Mouse (Mus musculus): ENCODE measurements at regions not wholly inside any gene's neighbourhood (a gene's known extent, or its start where the extent isn't known, plus 50 kb on each side); places are given as distances from the start of the nearest gene placed in this dataset.

- TF ChIP-seq POLR2A (IDR thresholded peaks at IDR 0.05; ENCODE audit: extremely low read depth, insufficient read depth, low read length): no peak
- no peak for TF ChIP-seq CTCF (IDR thresholded peaks at IDR 0.05; ENCODE audit: low read depth, low read length)
These were observed 330.7 kb upstream of the Chrm3 start for GRCm38 (mm10) chr13:10691307-10691706.
